Mouse (Mus musculus): ENCODE results near the gene Galnt11.
"Not testable (repeated sequence)": the region's sequence is repeated elsewhere in the genome, so short reads cannot be mapped to it uniquely, and the experiment has no call there.

The Galnt11 gene

GRCm38 (mm10) chr5:25221604-25222003 lies at the start of gene Galnt11:
Galnt11 (plus strand) TSS chr5:25221904.
- no peak for DNase-seq

- DNase-seq: not testable (repeated sequence)
These were observed 43.8 kb upstream of the Galnt11 start for GRCm38 (mm10) chr5:25177937-25178336.

GRCm38 (mm10) chr5:25178543-25178942 lies 43.2 kb upstream of the Galnt11 start:
- DNase-seq: not testable (repeated sequence)

- no peak for DNase-seq
These were observed 42.4 kb upstream of the Galnt11 start for GRCm38 (mm10) chr5:25179284-25179683.

GRCm38 (mm10) chr5:25179936-25180488 lies 41.7 kb upstream of the Galnt11 start:
- no peak for DNase-seq

- DNase-seq: no peak
These were observed 40.6 kb upstream of the Galnt11 start, which contains the start of gene Galntl5 for GRCm38 (mm10) chr5:25181004-25181531. Galntl5 (plus strand) TSS chr5:25181460.

- DNase-seq: no peak
These were observed 38.1 kb upstream of the Galnt11 start for GRCm38 (mm10) chr5:25183595-25183994.

GRCm38 (mm10) chr5:25184594-25184993 lies 37.1 kb upstream of the Galnt11 start:
- DNase-seq: no peak

- no peak for DNase-seq
These were observed 34.0 kb upstream of the Galnt11 start for GRCm38 (mm10) chr5:25187727-25188126.

GRCm38 (mm10) chr5:25188802-25189201 lies 32.9 kb upstream of the Galnt11 start:
- DNase-seq: peak; percentile 17

- DNase-seq: no peak
These were observed 31.2 kb upstream of the Galnt11 start for GRCm38 (mm10) chr5:25190521-25190920.

GRCm38 (mm10) chr5:25211872-25212271 lies 9.8 kb upstream of the Galnt11 start:
- no peak for DNase-seq

- not testable (repeated sequence) for DNase-seq
These were observed 8.5 kb upstream of the Galnt11 start for GRCm38 (mm10) chr5:25213216-25213615.

- no peak for DNase-seq
These were observed 6.7 kb upstream of the Galnt11 start for GRCm38 (mm10) chr5:25215006-25215405.

- peak; percentile 70 for DNase-seq
These were observed 1.3 kb downstream of the Galnt11 start, which contains the start of gene E130116L18Rik for GRCm38 (mm10) chr5:25222752-25223702. E130116L18Rik (minus strand) TSS chr5:25223153.

GRCm38 (mm10) chr5:25224377-25224776 lies 2.7 kb downstream of the Galnt11 start:
- DNase-seq: not testable (repeated sequence)

- DNase-seq: no peak
These were observed 21.4 kb downstream of the Galnt11 start for GRCm38 (mm10) chr5:25243101-25243500.

GRCm38 (mm10) chr5:25245806-25246472 lies 24.2 kb downstream of the Galnt11 start:
- no peak for DNase-seq

- DNase-seq: no peak
These were observed 24.8 kb downstream of the Galnt11 start for GRCm38 (mm10) chr5:25246473-25246865.

- DNase-seq: no peak
These were observed 25.3 kb downstream of the Galnt11 start for GRCm38 (mm10) chr5:25247036-25247435.

GRCm38 (mm10) chr5:25252423-25252822 lies 30.7 kb downstream of the Galnt11 start:
- DNase-seq: no peak

GRCm38 (mm10) chr5:25252825-25253544 lies 31.3 kb downstream of the Galnt11 start:
- DNase-seq: no peak
